Mouse (Mus musculus) lung, embryonic 14.5 days (tissue): ENCODE data around the gene Tmem255a. TPM values are rescaled to one million over a fixed set of nuclear protein-coding genes. Genes with fewer than 3 reads are reported as not detected.

Source experiments
- ATAC-seq: fragments of 200-750 bp; cut with Nextera tagmentation; 2 replicates; pipeline ENCODE4 v1.8.0; 2017; ENCODE audit warnings: mild to moderate bottlenecking, moderate TSS enrichment, moderate library complexity; ENCODE audit not compliant: insufficient read depth
- DNase-seq: peaks from one replicate; pipeline ENCODE4 v3.0.0-alpha.2; 2015
- H3K27ac ChIP-seq: fragments of 300-500 bp; sonication (generic); 2 replicates; pipeline ENCODE4 v1.5.1; 2014; ENCODE audit warnings: low read depth, mild to moderate bottlenecking, moderate library complexity
- H3K27me3 ChIP-seq: fragments of 300-500 bp; sonication (generic); 2 replicates; pipeline ENCODE4 v1.6.1; 2014; ENCODE audit warnings: low read length, control low read depth; ENCODE audit not compliant: insufficient read depth
- H3K36me3 ChIP-seq: fragments of 300-500 bp; sonication (generic); 2 replicates; pipeline ENCODE4 v1.6.1; 2014; ENCODE audit warnings: control low read depth; ENCODE audit not compliant: insufficient read depth
- H3K4me1 ChIP-seq: fragments of 300-500 bp; sonication (generic); 2 replicates; pipeline ENCODE4 v1.6.1; 2014; ENCODE audit warnings: antibody characterized with exemption, control low read depth; ENCODE audit not compliant: insufficient read depth
- H3K4me2 ChIP-seq: fragments of 300-500 bp; sonication (generic); 2 replicates; pipeline ENCODE4 v1.6.1; 2014; ENCODE audit warnings: mild to moderate bottlenecking
- H3K4me3 ChIP-seq: fragments of 300-500 bp; sonication (generic); 2 replicates; pipeline ENCODE4 v1.5.1; 2014; ENCODE audit warnings: low read depth, low read length
- H3K9ac ChIP-seq: fragments of 300-500 bp; sonication (generic); 2 replicates; pipeline ENCODE4 v1.6.1; 2014
- H3K9me3 ChIP-seq: fragments of 300-500 bp; sonication (generic); 2 replicates; pipeline ENCODE4 v1.6.1; 2016; ENCODE audit warnings: low read depth, low read length, control low read depth
- CTCF ChIP-seq: IDR thresholded peaks from 2 replicates; pipeline ENCODE4 v1.5.1; 2016; ENCODE audit warnings: antibody characterized with exemption, low read depth
- WGBS: fragments of 180-500 bp; shearing (Covaris S2); extraction: QIAGEN DNeasy Blood & Tissue Kit; methylation state at CpG from one replicate; pipeline ENCODE4 v1.1.7; 2014; 5-methylcytosine and 5-hydroxymethylcytosine counted together
- polyA plus RNA-seq: library from polyadenylated mRNA; unstranded; fragments of >200 nt; fragmentation: Nextera tagmentation; extraction: Ambion mirVana; gene quantifications from 2 replicates; pipeline ENCODE4 v1.2.1, GENCODE M21; 2014

The Tmem255a gene
- polyA plus RNA-seq, result 23.3 and 26.0 TPM in 2 replicates

DNA sequence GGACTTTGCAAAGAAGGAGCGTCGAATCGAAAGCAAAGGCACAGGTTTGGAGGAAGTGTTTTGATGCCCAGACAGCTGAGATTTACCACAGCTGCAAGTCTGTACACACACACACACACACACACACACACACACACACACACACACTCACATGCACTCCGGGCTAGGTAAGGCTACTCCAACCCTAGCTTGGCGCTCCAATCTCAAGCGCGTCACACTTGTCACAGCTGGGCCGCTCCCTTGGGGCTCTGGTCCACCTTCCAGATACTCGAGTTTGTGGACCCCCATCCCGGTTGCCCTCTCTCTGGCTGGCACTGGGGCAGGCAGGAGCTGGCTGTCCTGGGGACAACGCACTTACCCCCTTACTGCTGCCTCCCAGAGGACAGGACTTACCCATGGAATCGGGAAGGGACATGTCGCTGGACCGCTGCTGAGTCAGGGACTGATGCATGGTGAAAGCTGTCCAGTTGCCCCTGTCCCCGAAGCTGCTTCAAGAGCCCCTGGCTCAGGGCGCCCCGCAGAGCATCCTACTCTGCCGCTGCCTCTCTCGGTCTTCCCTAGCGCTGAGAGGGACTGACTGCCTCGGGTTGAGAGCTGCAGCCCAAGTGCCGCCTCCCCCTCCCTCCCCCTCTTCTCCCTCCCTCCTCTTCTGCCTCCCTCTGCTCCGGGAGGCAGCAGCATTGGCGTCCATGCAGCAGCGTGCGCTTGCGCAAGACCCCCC is at the start of gene Tmem255a:
Tmem255a (minus strand) TSS at position 589 of the 721 bp plus-strand sequence.
- H3K9me3 ChIP-seq, result no peaks in the 10 kb centered on the region
- no peak for TF ChIP-seq CTCF
- H3K4me3 ChIP-seq, result peak within 1 kb of the TSS; percentile 17
- peak; percentile 81 for ATAC-seq
- H3K27me3 ChIP-seq, result no peaks in the 10 kb centered on the region; the same call in 1 of the 2 replicates
- 13% methylated on average over 25 of the region's 27 CpGs for WGBS
- DNase-seq, result peak; percentile 43
- H3K27ac ChIP-seq, result no peak within 1 kb of the TSS
- peak within 1 kb of the TSS; percentile 66 for H3K4me2 ChIP-seq
- H3K4me1 ChIP-seq, result no peaks in the 10 kb centered on the region
- H3K9ac ChIP-seq, result no peak within 1 kb of the TSS; the same call in 1 of the 2 replicates
- no peaks in the 10 kb centered on the region for H3K36me3 ChIP-seq

DNA sequence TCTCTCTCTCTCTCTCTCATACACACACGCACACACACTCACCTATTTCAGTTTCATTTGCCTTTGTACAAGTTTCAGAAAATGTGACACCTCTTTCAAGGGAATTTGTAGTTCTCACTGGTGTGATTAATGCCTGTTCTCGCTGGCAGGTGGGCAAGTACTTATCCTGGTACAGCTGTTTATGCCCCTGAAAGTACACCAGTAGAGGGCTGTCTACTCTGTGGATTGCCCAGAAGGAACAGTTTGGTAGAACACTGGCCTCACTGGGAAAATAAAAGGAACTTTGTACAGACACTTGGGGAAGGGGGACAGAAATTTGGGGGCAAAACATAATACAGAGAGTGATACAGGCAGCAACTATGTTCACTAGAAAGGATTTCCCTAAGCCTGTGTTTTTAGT is 7.4 kb upstream of the Tmem255a start:
- no peak overlapping the region for H3K4me2 ChIP-seq
- ATAC-seq (no peak), DNase-seq (no peak)
- no peaks in the 10 kb centered on the region for H3K9me3 ChIP-seq
- WGBS, result 23% methylated on average over 2 of the region's 2 CpGs
- TF ChIP-seq CTCF, result peak; percentile 29; the same call in 1 of the 2 replicates
- H3K36me3 ChIP-seq, result no peaks in the 10 kb centered on the region
- H3K27me3 ChIP-seq, result no peaks in the 10 kb centered on the region
- no peak overlapping the region for H3K4me3 ChIP-seq
- no peak overlapping the region for H3K27ac ChIP-seq
- no peaks in the 10 kb centered on the region for H3K4me1 ChIP-seq
- H3K9ac ChIP-seq, result no peak overlapping the region

- 0 out of 2 replicates have a peak, but pooled peaks have one; percentile 24 for TF ChIP-seq CTCF
- ATAC-seq, result peak; percentile 57
- DNase-seq, result no peak
These were observed 1.8 kb downstream of the Tmem255a start for GRCm38 (mm10) chrX:38250352-38250950.

GRCm38 (mm10) chrX:38249640-38250351 is 2.4 kb downstream of the Tmem255a start:
- no peaks in the 10 kb centered on the region for H3K36me3 ChIP-seq
- DNase-seq, result peak; percentile 65
- 14% methylated on average over 16 of the region's 16 CpGs for WGBS
- peak overlapping the region; percentile 18; the same call in 1 of the 2 replicates for H3K4me2 ChIP-seq
- H3K4me3 ChIP-seq, result no peak overlapping the region
- no peaks in the 10 kb centered on the region for H3K4me1 ChIP-seq
- no peak for ATAC-seq
- no peaks in the 10 kb centered on the region for H3K9me3 ChIP-seq
- H3K27me3 ChIP-seq, result no peaks in the 10 kb centered on the region; the same call in 1 of the 2 replicates
- TF ChIP-seq CTCF, result peak; percentile 69
- no peak overlapping the region for H3K9ac ChIP-seq
- no peak overlapping the region for H3K27ac ChIP-seq

More at GRCm38 (mm10) chrX:38250352-38250950, 1.8 kb downstream of the Tmem255a start:
- H3K27me3 ChIP-seq, result no peaks in the 10 kb centered on the region; the same call in 1 of the 2 replicates
- WGBS, result 10% methylated on average over 18 of the region's 18 CpGs
- no peak overlapping the region for H3K9ac ChIP-seq
- H3K4me1 ChIP-seq, result no peaks in the 10 kb centered on the region
- H3K27ac ChIP-seq, result no peak overlapping the region
- peak overlapping the region; percentile 17 for H3K4me3 ChIP-seq
- no peaks in the 10 kb centered on the region for H3K9me3 ChIP-seq
- H3K36me3 ChIP-seq, result no peaks in the 10 kb centered on the region
- peak overlapping the region; percentile 66 for H3K4me2 ChIP-seq

GRCm38 (mm10) chrX:38247601-38248000 is 4.6 kb downstream of the Tmem255a start:
- TF ChIP-seq CTCF, result no peak
- Histone ChIP-seq H3K27me3 (no peaks in the 10 kb centered on the region; the same call in 1 of the 2 replicates), H3K9me3 (no peaks in the 10 kb centered on the region), H3K4me2 (no peak overlapping the region), H3K4me3 (no peak overlapping the region), H3K36me3 (no peaks in the 10 kb centered on the region), H3K4me1 (no peaks in the 10 kb centered on the region), H3K9ac (no peak overlapping the region), H3K27ac (no peak overlapping the region)
- WGBS, result 37% methylated on average over 5 of the region's 5 CpGs
- no peak for DNase-seq
- ATAC-seq, result no peak

- Histone ChIP-seq H3K9me3 (no peaks in the 10 kb centered on the region), H3K4me1 (no peaks in the 10 kb centered on the region), H3K27me3 (no peaks in the 10 kb centered on the region; the same call in 1 of the 2 replicates), H3K27ac (no peak overlapping the region), H3K9ac (no peak overlapping the region), H3K4me2 (no peak overlapping the region), H3K36me3 (no peaks in the 10 kb centered on the region), H3K4me3 (no peak overlapping the region)
- TF ChIP-seq CTCF, result no peak
- 0 out of 2 replicates have a peak, but pooled peaks have one; percentile 10 for ATAC-seq
- WGBS, result 26% methylated on average over 6 of the region's 6 CpGs
- DNase-seq, result no peak
These were observed 5.1 kb downstream of the Tmem255a start for GRCm38 (mm10) chrX:38247108-38247507.
